Mouse (Mus musculus) lung, adult 2 months (tissue): Measurements from ENCODE around the gene Rngtt.

Source experiments
- CTCF ChIP-seq: fragments of 200-500 bp; IDR thresholded peaks from 2 replicates; pipeline ENCODE4 v1.5.1; 2011; ENCODE audit warnings: mild to moderate bottlenecking, low read length, control low read depth; ENCODE audit not compliant: insufficient read depth
- POLR2A ChIP-seq: fragments of 200-500 bp; IDR thresholded peaks from 2 replicates; pipeline ENCODE4 v1.6.1; 2011; ENCODE audit warnings: low read depth, mild to moderate bottlenecking, control low read depth, low read length, borderline replicate concordance; ENCODE audit errors: extremely low read depth

- no peak for TF ChIP-seq CTCF
- TF ChIP-seq POLR2A = no peak
Measured at GRCm38 (mm10) chr4:33273437-33273836, 36.7 kb upstream of the Rngtt start.
